Mouse (Mus musculus) retina, adult 2 months (tissue): Measurements from ENCODE around the gene Nwd2.

Source experiments
- DNase-seq: peaks from one replicate; pipeline ENCODE4 v3.0.0-alpha.2; 2012; ENCODE audit warnings: low read depth, low spot score

The Nwd2 gene

DNA sequence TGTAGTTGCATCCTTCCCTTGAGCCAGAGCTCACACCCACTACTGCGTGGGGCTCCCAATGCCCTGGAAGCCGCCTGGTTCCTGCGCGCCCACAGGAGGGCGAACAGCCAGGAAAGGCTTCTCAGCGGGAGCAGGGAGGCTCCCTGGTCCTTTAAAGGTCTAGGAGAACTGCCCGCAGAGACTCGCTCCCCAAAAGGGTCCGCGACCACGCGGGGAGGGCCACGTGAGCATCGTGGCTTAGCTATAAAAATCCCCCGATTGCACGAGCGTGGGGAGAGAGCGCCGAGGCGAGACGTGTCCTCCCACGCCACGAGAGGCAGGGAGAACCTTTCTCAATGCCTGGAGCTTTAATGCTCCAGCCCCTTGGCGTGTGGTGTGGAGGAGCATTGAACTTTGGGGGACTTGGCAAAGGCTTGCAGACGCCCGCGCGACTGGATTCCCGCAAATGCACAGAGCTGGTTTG lies at the start of gene Nwd2:
Gene Nwd2, plus strand, starts transcription at position 33 of the 463 bp plus-strand sequence.
- no peak for DNase-seq

DNA sequence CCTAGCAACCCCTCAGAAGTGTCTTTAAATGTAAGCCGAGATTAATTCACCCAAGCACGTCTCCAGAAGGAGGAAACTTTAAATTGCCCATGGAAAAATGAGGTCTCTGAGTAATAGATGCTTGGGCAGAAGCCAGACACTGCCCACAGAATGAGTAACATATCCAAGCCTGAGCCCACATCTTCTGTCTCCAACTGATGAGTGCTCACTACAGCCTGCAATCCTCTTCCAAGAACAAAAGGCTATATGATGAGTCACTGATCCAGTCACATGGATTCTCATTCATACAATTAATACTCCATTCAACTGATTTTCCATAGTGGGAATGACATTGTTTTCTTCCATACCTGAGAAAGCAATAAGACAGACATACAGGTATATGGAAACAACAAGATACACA lies 41.5 kb upstream of the Nwd2 start:
- DNase-seq: no peak

GRCm38 (mm10) chr5:63616792-63617668 lies 31.9 kb upstream of the Nwd2 start:
- DNase-seq: no peak

- no peak for DNase-seq
Measured at GRCm38 (mm10) chr5:63624123-63624522, 24.8 kb upstream of the Nwd2 start.

GRCm38 (mm10) chr5:63627832-63628530 lies 20.9 kb upstream of the Nwd2 start:
- no peak for DNase-seq

DNA sequence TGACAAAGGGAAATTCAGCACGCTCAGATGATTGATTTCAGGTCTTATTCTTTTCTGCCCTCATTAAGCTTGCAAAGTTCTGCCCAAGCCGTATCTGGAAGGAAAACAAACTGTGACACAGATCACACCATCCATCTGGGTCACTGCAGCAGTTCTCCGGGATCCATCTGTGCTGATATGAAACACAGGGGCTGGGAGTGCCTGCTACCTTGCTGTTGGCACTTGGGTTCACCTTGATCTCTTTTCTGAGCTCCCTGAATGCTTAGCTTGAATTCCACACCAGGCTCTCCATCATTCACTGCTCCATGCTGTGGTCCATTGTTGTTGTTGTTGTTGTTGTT lies 20.4 kb upstream of the Nwd2 start:
- DNase-seq: no peak

DNA sequence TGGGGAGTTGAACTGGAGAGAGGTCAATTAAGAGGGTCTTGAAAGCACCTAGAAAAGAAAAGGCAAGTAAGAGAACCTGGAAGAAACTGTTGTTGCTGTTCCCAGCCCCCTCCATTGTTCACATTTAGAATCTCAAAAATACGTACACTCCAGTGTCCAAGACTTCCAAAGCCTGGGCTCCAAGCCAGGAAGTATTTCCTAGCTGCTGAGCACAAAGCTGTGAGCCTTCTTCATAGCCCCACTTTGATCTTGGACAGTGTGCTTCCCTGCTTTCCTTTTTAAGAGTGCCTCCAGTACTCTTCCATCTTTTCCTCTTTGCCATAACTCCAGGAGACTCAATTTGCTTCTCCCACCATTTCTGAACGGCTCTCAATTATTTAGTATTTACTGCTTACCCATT lies 14.3 kb upstream of the Nwd2 start:
- no peak for DNase-seq

DNA sequence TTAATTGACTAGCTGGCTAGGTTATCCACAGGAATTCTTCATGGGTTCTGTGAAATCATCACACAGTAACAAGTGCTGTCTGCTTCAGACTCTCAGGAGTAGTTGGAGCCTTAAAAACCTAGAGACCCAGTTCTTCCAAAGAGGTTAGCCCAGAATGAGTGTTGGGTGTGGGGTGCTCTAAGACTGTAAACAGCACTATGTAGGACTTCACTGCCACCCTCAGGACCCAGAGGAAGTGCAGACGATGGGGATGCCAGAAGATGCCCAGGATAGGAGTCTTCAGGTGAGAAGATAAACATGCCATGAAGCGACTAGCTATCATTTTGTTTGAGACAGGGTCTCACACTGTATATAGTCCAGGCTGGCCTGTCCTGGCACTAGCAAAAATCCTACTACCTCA lies 715 bp upstream of the Nwd2 start:
- no peak for DNase-seq

GRCm38 (mm10) chr5:63649533-63650464 lies 897 bp downstream of the Nwd2 start:
- DNase-seq: no peak

GRCm38 (mm10) chr5:63651813-63652212 lies 2.9 kb downstream of the Nwd2 start:
- DNase-seq: no peak

- DNase-seq: no peak
Measured at GRCm38 (mm10) chr5:63652705-63653104, 3.8 kb downstream of the Nwd2 start.

- no peak for DNase-seq
Measured at GRCm38 (mm10) chr5:63666884-63667283, 18.0 kb downstream of the Nwd2 start.

DNA sequence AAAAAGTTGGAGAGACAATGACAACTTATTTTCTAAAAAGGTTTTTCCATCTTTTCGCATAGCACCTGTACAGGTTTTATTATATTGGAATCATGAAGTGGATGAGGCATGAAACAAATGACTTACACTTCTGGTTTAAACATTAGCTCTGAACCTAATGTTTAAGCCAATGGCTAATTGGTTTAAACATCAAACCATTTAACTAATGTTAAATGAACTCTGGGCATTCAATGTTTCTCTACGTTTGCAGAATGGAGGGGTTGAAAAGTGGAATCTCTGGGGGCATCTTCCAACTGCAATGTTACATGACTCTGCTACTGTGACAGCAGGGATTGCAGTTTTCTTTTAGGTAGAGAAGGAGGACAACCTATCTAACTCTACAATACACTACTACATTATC lies 27.0 kb downstream of the Nwd2 start:
- DNase-seq: no peak

DNA sequence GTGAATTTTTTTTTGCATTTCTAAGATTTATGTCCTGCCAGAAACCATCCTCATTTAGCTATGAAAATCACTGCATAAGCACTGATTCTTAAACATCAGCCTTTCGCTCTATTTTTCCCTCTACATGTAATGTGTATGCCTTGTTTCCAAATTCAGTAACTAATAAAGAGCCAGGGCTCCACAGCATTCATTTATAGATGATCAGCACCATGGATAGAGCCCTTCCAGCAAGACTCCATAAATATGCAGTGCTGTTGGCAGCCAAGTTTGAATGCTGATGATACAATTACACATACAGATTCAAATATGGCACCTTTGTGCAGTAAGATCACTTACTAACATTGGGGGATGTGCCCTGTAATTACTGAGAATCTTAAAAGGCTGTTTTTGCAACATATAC lies 40.2 kb downstream of the Nwd2 start:
- DNase-seq: no peak

GRCm38 (mm10) chr5:63696784-63697183 lies 47.9 kb downstream of the Nwd2 start:
- no peak for DNase-seq

DNA sequence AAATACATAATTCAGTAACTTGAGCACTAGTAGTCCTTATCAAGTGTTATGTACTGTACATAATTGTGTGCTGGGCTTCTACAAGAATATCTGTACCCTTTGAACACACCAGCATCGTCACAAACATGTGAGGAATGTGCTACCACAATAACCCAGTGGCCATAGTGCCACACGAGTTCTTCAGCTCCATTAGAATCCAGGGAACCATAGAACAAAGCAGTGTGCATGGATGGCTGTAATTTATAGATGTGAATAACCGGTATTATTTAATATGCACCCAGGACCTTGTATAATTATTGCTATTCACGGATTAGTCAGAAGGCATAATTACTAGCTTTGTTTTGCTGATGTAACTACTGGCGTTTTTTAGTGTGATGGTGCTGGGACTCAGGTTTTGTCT lies 48.3 kb downstream of the Nwd2 start:
- no peak for DNase-seq

DNA sequence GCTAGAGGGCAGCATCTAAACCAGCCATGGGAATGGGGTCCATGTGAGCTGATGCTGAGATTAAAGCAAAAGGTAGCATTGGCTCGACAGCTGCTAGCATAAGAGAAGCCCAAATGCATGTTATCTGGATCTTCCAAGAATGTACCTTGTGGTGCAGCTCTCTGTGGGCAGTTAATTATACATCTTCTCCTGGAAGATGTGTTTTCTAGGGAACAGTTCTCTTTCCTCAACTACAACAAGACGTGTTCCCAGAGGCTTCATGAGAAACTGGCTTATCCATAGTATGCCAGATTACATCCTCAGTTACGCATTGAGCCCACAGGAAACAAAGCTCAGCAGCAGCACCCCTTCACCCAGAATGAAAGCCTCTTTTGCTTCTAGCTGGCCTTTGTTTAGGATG lies 80.1 kb downstream of the Nwd2 start:
- no peak for DNase-seq

- DNase-seq: no peak
Measured at GRCm38 (mm10) chr5:63735521-63735920, 86.6 kb downstream of the Nwd2 start.

- no peak for DNase-seq
Measured at GRCm38 (mm10) chr5:63743426-63743825, 94.5 kb downstream of the Nwd2 start.

DNA sequence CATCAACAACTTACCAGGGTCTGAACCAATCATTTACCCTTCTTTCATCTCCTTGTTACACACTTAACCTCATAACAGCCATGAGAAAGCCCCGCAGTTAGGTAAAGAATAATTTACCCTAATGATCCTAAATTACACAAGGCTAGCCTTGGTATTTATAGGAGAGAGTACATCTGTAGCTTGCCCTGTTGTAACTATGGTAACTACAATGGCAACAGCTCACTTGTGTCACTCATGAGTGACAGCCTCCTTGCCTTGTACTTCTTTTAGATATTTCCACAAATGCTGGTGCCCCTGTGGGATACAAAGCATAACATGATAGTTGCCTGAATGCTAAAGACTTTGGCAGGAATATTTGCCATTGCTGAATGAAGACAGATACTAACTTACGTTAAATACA lies 99.4 kb downstream of the Nwd2 start:
- DNase-seq: no peak

DNA sequence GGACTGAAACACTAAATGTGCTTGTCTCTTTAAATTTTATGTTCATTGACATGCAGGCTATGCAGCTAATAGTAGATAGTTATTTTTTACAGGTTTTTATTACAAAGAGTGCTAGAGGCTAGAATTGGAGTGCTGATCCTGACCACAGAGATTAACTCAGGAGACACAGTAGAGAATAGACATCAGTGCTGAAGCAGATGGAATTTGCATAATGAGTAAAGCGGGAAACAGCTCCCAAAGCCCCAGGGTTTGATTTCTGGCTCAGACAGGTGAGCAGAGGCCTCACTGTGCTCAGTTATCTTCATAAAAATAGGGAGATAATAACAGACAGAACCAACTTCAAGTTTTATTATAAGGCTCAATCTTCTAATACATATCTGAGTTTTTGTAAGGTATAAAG lies 99.9 kb downstream of the Nwd2 start:
- DNase-seq: no peak
